Mouse (Mus musculus): ENCODE data around the gene Defb45.

- TF ChIP-seq FOSL1 (IDR thresholded peaks at IDR 0.05; ENCODE audit: insufficient read depth, low read length, poor library complexity, severe bottlenecking) (no peak), CTCF (IDR thresholded peaks at IDR 0.05; ENCODE audit: control insufficient read depth, insufficient read depth, insufficient read length) (no peak), USF1 (IDR thresholded peaks at IDR 0.05; ENCODE audit: low read depth) (no peak), MAX (IDR thresholded peaks at IDR 0.05) (no peak), CEBPB (IDR thresholded peaks at IDR 0.05; ENCODE audit: low read depth) (no peak), MYOD1 (IDR thresholded peaks at IDR 0.05; ENCODE audit: control insufficient read depth, insufficient read length, low read depth) (no peak), MYOG (IDR thresholded peaks at IDR 0.05; ENCODE audit: control insufficient read depth, extremely low read depth, insufficient read length) (no peak)
Observed at GRCm38 (mm10) chr2:152615563-152615962, 16.4 kb upstream of the Defb45 start.

Measured in C2C12 (cell line).